Mouse (Mus musculus) gastrocnemius, adult 18-20 months (tissue): Measurements from ENCODE around the gene Slc44a4. TPM values are rescaled to one million over a fixed set of nuclear protein-coding genes. Genes with fewer than 3 reads are reported as not detected.
"Not testable (repeated sequence)": the region's sequence is repeated elsewhere in the genome, so short reads cannot be mapped to it uniquely, and the experiment has no call there.

ENCODE experiments used
- DNase-seq: peaks from one replicate; pipeline ENCODE4 v3.0.0; 2021; ENCODE audit warnings: low spot score
- total RNA-seq, 2 experiments: library from RNA; stranded (reverse); gene quantifications; 2 replicates each; pipeline ENCODE4 v1.2.3; 2021

The Slc44a4 gene
- total RNA-seq, 2 experiments from 2014 or later, result not detected

DNA sequence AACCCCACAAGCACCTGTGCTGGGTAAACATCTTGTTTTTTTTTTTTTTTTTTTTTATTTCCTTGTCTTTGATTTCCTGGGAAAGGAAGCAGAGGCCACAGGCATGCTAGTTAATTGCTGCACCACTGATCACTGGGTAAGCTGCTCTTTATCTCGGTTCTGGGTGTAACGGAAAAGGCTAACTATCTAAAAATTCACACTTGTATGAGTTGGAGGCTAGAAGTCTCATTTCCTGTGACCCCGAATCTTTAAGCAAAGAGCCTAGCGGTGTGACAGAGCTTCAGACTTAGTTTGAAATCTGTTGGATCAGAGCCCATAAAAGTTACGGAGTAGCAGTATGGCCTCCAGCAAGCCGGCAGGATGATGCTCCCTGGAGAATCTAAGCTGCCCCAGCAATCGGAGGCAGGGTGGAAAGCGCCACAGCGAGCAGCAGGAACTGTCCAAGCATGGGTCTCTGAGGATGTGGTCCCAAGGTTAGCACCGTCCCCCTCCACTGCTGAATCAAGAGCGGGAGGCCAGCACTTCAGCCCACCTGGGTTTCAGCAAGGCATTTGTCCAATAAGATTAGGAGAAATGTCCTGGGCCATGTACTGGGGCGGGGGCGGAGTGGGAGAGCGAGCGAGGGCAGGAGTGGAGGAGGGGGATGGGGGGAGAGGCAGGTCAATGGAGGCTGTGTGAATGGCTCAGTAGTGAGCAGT lies 27.2 kb downstream of the Slc44a4 start:
- no peak for DNase-seq

DNA sequence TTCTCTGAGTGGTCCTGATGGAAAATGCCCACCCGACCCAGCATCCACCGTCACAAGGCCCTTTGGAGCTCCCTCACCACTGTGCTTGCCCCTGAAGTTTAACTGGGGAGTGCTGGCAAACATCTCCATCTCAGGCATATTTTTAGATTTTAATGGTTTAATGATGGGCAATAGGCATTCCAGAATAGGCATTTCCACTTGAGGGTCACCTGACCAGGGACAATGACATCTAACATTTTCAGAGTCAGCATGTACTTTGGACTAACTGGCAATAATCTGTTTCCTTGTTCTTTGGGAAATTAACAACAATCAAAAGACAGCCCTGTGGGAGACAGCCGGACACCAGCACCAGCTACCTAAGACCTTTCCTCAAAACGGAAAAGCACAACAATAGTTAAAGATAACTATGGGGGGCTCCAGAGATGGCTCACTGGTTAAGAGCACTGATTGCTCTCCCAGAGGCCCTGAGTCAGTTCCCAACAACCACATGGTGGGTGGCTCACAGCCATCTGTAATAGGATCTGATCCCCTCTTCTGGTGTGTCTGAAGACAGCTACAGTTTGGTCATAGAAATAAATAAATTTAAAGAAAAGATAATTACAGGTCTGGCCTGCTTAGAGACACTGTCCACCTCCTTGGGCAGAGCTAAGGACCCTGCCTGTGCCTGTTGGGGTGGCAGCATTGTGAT lies 29.0 kb downstream of the Slc44a4 start:
- DNase-seq, result no peak

- no peak for DNase-seq
These were observed 30.1 kb downstream of the Slc44a4 start for GRCm38 (mm10) chr17:34944362-34944761.

DNA sequence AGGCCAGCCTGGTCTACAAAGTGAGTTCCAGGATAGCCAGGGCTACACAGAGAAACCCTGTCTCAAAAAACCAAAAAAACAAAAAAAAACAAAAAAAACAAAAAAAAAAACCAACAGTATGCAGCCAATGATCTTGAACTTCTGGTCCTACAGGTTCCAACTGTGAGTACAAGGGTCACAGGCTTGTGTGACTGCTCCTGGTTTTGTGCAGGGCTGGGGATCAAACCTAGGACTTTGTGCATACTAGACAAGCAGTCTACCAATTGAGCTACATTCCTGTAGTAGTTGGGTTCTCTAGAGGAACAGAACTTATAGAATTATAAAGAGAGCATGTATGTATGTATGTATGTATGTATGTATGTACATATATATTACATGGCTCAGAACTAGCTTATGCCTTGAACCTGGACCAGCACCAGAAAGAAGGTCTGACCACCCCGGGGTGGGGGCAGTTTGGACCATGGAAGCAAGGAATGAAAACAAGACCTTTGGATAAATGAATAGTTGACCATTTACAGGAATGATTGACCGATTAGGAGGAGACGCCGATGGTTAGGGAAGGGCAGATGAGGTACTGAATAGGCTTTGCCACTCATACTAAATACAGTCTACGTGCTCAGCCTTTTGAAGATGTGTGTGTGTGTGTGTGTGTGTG lies 32.3 kb downstream of the Slc44a4 start:
- no peak for DNase-seq

DNA sequence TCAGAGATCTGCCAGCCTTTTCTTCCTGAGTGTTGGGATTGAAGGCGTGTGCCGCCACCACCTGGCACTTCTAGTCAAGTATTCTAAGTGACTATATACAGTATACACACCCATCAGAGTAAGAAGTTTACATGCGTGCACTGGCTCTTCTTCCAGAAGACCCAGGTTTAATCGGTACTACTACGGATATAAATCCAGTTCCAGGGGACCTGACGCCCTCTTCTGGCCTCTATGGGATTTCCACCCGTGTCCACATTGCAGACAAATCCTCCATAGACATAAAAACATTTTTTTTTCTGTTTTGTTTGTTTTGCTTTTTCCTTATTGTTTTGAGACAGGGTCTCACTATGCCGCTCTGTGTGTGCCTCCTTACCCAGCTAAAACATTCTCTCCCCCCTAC lies 33.3 kb downstream of the Slc44a4 start:
- no peak for DNase-seq

- not testable (repeated sequence) for DNase-seq
These were observed 34.7 kb downstream of the Slc44a4 start for GRCm38 (mm10) chr17:34948721-34949552.

DNA sequence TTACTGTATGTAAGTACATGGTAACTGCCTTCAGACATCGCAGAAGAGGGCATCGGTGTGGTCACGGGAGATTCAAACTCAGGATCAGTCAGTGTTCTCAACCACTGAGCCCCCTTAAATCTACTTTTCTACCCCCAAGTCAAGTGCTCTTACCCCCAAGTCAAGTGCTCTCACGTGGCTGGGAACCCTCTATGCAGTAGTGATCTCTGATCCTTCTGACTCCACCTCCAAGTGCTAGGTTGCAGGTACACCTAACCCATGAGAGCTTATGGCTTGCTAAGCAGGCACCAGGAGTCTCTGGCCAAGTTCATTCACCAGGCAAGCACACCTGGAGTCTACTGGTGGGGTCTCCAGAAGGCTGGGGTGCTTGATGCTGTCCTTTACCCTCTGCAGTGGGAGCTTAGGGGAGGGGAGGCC lies 35.3 kb downstream of the Slc44a4 start:
- no peak for DNase-seq

DNA sequence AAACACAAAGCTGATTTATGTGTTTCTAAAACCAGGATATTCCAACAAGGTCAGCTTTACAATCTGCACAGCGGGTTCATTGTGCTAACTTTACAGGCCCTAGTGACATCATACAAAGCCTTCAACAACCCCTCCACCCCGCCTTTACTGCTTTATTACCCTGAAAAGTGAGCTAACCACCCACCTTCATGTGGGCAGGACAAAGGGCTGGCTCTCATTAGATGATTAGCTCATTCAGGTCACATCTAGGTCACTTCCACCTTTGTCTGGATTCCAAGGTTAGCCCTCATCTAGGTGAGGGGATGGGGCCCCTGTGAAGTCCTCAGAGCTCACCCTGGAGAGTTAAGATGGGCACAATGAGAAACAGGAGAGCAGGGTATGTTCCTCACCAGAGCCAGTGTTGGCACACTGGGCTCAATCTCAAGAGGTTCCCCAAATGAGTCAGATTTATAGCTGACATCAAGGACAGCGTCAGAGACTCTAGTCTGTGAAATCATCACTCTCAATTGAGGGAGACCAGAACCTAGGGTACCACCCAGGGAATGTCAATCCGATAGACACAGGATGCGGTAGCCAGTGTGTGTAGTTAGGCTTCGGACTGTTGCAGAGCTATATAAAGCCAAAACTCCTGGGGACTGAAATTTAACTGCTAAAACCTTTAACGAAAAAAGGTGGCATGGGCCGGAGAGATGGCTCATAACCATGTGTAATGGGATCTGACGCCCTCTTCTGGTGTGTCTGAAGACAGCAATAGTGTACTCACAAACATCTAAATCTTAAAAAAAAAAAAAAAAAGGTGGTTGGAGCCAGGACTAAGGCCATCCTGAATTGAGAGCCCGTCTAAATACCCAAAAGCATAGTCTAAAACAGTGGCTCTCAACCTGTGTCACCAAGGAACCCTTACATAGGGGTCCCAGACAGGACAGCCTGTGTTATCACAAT lies 36.5 kb downstream of the Slc44a4 start:
- DNase-seq, result no peak

GRCm38 (mm10) chr17:34951636-34952377 lies 37.5 kb downstream of the Slc44a4 start:
- DNase-seq, result no peak

DNA sequence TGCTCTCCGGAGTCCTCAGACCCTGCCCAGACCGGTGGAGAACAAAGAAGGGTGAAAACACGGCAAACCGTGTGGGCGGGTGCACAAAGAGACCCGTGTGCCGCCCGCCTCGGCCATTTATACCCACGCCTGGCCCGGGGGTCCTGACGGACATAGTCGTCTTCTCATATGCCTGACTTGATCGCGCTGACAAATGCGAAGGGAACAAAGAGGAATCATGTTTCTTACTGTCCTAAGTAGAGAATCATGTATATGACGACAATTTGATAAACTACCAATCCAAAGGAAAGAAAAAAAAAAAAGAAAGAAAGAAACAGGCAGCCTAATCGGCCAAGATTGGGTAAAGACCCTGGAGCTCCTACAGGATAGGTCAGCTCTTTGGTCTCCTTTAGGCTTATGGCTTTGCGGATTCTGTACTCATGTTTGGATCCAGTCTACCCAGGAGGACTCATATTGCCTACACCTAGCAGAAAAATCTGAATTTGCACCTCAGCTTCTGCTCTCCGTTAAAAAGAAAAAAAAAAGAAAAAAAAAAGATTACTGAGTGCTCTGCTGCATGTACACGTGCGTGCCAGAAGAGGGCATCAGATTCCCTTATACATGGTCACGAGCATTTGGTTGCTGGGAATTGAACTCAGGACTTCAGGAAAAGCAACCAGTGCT lies 38.2 kb downstream of the Slc44a4 start:
- DNase-seq, result peak; percentile 83

GRCm38 (mm10) chr17:34953258-34953657 lies 39.0 kb downstream of the Slc44a4 start:
- DNase-seq, result no peak

- no peak for DNase-seq
These were observed 39.6 kb downstream of the Slc44a4 start for GRCm38 (mm10) chr17:34953904-34954303.

- no peak for DNase-seq
These were observed 40.6 kb downstream of the Slc44a4 start for GRCm38 (mm10) chr17:34954831-34955230.

GRCm38 (mm10) chr17:34955884-34956283 lies 41.6 kb downstream of the Slc44a4 start:
- DNase-seq, result no peak

DNA sequence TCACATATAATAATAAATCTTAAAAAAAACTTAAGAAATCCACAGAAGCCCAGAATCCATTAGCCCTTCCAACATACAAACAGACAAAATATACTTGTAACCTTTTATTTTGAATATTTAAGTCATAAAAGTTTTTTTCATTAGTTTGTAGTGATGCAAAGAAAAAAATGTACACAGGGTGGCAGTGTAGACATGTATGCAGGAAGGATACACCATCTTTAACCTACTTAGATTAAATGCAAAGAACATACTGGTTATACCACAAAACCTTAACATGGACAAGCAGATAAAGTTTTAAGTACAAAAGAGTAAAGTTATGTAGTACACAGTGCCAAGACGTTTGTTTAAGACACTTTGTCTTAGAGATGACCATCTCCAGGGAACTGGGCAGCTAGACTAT lies 42.1 kb downstream of the Slc44a4 start:
- DNase-seq, result no peak

- not testable (repeated sequence) for DNase-seq
These were observed 43.0 kb downstream of the Slc44a4 start for GRCm38 (mm10) chr17:34957291-34957690.

- not testable (repeated sequence) for DNase-seq
These were observed 43.7 kb downstream of the Slc44a4 start for GRCm38 (mm10) chr17:34957966-34958365.

DNA sequence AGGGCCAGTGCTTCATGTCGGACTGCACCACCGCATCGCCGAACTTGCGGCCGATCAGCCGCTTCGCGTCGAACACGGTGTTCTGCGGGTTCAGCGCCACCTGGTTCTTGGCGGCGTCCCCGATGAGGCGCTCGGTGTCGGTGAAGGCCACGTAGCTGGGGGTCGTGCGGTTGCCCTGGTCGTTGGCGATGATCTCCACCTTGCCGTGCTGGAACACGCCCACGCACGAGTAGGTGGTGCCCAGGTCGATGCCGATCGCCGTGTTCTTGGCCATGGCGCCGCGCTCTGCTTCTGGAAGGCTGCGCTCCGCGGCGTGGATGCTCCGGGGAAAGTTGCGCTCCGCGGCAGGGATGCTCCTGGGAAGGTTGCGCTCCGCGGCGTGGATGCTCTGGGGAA lies 44.5 kb downstream of the Slc44a4 start:
- not testable (repeated sequence) for DNase-seq

DNA sequence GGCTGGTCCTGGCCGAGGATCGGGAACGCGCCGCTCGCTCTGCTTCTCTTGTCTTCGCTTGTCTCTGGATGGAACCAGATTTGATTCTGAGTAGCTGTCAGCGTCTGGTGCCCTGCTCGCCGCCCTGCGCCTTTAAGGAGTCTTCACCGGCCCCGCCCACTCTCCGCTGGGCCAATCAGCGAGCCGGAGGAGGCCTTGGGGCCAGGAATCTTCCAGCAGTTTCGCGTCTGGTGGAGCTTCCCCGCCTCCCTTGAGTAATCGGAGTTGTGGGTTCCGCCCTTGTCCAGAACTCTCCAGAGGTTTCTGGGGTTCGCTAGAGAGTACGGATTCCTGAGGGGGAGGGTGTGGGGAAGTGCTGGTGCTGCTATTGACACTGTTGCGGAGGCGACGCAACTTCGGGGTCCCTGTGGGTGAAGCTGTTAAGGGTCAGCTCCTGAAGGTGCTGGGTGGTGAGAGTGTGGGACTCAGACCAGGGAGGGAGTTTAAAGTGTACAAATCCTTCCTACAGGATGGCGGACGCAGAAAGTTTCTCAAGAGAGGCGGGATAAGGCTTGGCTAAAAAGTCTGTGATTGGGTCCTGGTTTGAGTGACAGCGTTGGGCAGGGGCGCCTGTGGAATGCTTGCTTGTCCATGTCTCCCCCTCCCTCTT lies 45.0 kb downstream of the Slc44a4 start, which contains the start of gene Hspa1b:
Gene Hspa1b, minus strand, starts transcription at position 109 of the 649 bp plus-strand sequence.
- DNase-seq, result peak; percentile 88
